Mouse (Mus musculus): ENCODE results near the gene Hoxa10.

- TF ChIP-seq CTCF (IDR thresholded peaks at IDR 0.05), result no peak
- TF ChIP-seq EP300 (IDR thresholded peaks at IDR 0.05), result no peak
Observed at GRCm38 (mm10) chr6:52267691-52268090, 27.0 kb upstream of the Hoxa10 start.
